Mouse (Mus musculus) heart, embryonic 15.5 days (tissue): Measurements from ENCODE around the gene Pik3ap1. TPM values are rescaled to one million over a fixed set of nuclear protein-coding genes. Genes with fewer than 3 reads are reported as not detected.
A peak's percentile ranks its signal among the peaks of the same experiment; 100 is the strongest.

ENCODE experiments used
- ATAC-seq: fragments of 200-750 bp; cut with Nextera tagmentation; replicated peaks from 2 replicates; pipeline ENCODE4 v1.8.0; 2017; ENCODE audit warnings: low read depth, moderate TSS enrichment; ENCODE audit not compliant: insufficient number of reproducible peaks, insufficient read depth, low FRiP score
- H3K27ac ChIP-seq: fragments of 300-500 bp; sonication (generic); 2 replicates; pipeline ENCODE4 v1.5.1; 2015; ENCODE audit warnings: mild to moderate bottlenecking, inconsistent platforms
- H3K27me3 ChIP-seq: fragments of 300-500 bp; sonication (generic); 2 replicates; pipeline ENCODE4 v1.6.1; 2015; ENCODE audit warnings: inconsistent platforms
- H3K36me3 ChIP-seq: fragments of 300-500 bp; sonication (generic); 2 replicates; pipeline ENCODE4 v1.6.1; 2015; ENCODE audit warnings: mild to moderate bottlenecking, inconsistent platforms
- H3K4me1 ChIP-seq: fragments of 300-500 bp; sonication (generic); replicated peaks from 2 replicates; pipeline ENCODE4 v1.6.1; 2015; ENCODE audit warnings: inconsistent platforms
- H3K4me2 ChIP-seq: fragments of 300-500 bp; sonication (generic); 2 replicates; pipeline ENCODE4 v1.6.1; 2015; ENCODE audit warnings: inconsistent platforms, mild to moderate bottlenecking, moderate library complexity
- H3K4me3 ChIP-seq: fragments of 300-500 bp; sonication (generic); 2 replicates; pipeline ENCODE4 v1.5.1; 2015; ENCODE audit warnings: mild to moderate bottlenecking, inconsistent platforms
- H3K9ac ChIP-seq: fragments of 300-500 bp; sonication (generic); 2 replicates; pipeline ENCODE4 v1.6.1; 2015; ENCODE audit warnings: mild to moderate bottlenecking, inconsistent platforms
- H3K9me3 ChIP-seq: fragments of 300-500 bp; sonication (generic); replicated peaks from 2 replicates; pipeline ENCODE4 v1.6.1; 2016; ENCODE audit warnings: inconsistent platforms
- WGBS: fragments of 180-500 bp; shearing (Covaris S2); methylation state at CpG from one replicate; pipeline ENCODE4 v1.1.7; 2015; ENCODE audit warnings: mixed read lengths; 5-methylcytosine and 5-hydroxymethylcytosine counted together
- polyA plus RNA-seq: library from polyadenylated mRNA; unstranded; fragments of >200 nt; fragmentation: Nextera tagmentation; extraction: Ambion mirVana; gene quantifications from 2 replicates; pipeline ENCODE4 v1.2.1, GENCODE M21; 2015

The Pik3ap1 gene
- polyA plus RNA-seq, 1 experiment from 2014 or later: 1.3 TPM

DNA sequence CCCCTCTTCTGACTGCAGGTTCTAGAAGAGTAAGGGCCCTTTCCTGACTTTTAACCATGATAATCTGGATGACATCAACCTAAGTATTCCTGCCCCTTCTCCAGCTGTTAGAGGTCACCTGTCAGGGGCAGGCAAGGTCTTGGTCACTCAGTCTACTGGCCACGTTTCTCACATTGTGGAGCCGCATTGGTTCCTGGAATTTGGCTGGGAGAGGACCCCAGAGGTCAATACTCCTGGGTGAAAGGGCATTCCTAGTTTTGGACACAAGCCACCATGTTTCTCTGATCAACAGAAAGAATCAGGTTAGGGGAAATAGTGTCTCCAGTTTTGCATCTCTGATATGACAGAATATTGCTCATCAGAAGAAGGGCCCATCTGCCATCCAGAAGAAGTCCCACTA, 2.4 kb upstream of the Pik3ap1 start:
- Histone ChIP-seq H3K4me3 (no peak overlapping the region), H3K36me3 (no peaks in the 10 kb centered on the region), H3K4me1 (peaks cover 21% of the 10 kb centered on the region), H3K4me2 (no peak overlapping the region), H3K9me3 (no peaks in the 10 kb centered on the region), H3K9ac (no peak overlapping the region), H3K27ac (no peak overlapping the region), H3K27me3 (peaks cover 15% of the 10 kb centered on the region)
- ATAC-seq: no peak
- 78% methylated on average over 2 of the region's 2 CpGs for WGBS

DNA sequence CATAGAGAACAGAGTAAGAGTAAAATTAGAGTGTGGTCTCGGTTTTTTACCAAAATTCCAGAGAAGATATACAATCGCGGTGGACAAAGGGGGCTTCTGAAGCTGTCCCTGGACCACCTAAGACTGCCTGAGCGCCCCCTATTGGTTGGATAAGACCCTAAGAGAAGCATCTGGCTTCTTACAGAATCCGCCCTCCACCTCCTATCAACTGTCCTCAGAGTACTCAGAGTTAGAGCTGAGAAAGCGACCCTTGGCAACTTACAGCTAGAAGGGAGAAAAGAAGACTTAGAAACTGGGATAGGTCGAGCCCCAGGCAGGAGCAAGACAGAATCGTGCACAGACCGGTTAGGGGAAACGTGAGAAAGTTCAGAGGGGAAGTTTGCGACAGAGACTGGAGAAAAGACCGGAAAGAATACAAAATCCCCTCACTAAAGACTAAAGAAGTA, 473 bp downstream of the Pik3ap1 start:
- H3K9me3 ChIP-seq: no peaks in the 10 kb centered on the region
- peaks cover 15% of the 10 kb centered on the region for H3K27me3 ChIP-seq
- WGBS: 11% methylated on average over 12 of the region's 12 CpGs
- peaks cover 21% of the 10 kb centered on the region for H3K4me1 ChIP-seq
- no peak for ATAC-seq
- peak overlapping the region; percentile 57 for H3K4me3 ChIP-seq
- peak overlapping the region; percentile 97 for H3K4me2 ChIP-seq
- H3K27ac ChIP-seq: no peak overlapping the region
- H3K9ac ChIP-seq: peak overlapping the region; percentile 49
- no peaks in the 10 kb centered on the region for H3K36me3 ChIP-seq

DNA sequence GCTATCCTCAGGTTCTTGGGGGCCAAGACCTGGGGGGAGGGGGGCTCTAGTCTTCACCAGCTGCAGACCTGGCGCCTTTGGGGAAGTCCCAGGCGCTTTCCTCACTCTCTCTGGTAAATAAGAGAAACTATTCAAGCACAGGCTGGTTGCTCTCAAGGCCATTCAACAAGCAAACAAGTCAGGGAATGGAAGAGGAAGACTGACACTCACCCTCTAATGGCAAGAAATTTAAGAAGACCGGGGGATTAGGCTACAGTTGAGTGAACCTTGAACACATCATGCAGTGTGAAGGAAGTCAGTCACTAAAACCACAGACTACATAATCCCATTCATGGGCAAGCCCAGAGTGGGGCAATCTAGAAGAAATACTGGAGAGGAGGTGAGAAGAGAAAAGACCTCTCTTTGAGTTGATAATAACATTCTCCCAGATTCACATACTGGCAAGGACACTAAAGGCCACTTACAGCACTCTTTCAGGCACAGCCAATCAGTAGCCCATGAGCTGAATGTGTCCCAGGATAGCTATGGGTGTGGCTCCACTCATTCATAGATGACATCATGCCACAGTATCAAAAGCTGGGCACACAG, 2.4 kb downstream of the Pik3ap1 start:
- Histone ChIP-seq H3K4me2 (no peak overlapping the region), H3K4me1 (peaks cover 11% of the 10 kb centered on the region), H3K36me3 (no peaks in the 10 kb centered on the region), H3K4me3 (no peak overlapping the region), H3K9me3 (no peaks in the 10 kb centered on the region), H3K9ac (no peak overlapping the region), H3K27ac (no peak overlapping the region), H3K27me3 (peaks cover 15% of the 10 kb centered on the region)
- WGBS: 79% methylated on average over 3 of the region's 3 CpGs
- no peak for ATAC-seq

DNA sequence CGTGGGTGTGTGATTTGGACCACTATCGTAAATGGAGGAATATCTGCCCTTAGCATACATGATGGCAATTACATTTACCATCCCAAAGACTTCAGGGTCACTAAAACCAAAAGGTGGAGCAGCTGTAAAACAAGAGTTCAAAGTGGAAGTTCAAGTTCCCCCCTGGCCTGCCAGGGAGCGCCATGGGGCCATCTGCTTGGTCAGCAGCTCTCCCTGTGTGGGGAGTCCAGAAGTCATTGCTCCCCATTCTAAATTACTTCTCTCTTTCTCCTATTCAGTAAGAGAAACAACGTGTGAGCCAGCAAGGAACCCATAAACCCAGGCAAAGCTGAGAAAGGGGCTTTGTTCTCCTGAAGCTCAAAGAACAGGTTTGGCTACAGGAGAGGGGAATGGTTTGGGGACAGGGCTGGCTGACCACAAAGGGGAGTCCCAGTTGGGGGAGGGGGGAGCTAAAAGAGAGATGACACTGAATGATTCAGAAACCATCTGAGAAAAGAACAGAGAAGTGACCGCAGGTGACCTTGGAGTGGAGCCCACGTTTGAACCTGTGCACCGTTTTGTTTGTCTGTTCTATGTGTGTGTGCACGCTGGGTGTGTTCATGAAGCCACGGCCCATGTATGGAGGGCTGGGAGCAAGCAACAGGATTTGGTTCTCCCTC, 3.2 kb downstream of the Pik3ap1 start:
- no peaks in the 10 kb centered on the region for H3K36me3 ChIP-seq
- 63% methylated on average over 9 of the region's 9 CpGs for WGBS
- ATAC-seq: no peak
- H3K4me1 ChIP-seq: peaks cover 11% of the 10 kb centered on the region
- no peaks in the 10 kb centered on the region for H3K9me3 ChIP-seq
- no peak overlapping the region for H3K9ac ChIP-seq
- H3K4me2 ChIP-seq: no peak overlapping the region
- no peak overlapping the region for H3K4me3 ChIP-seq
- H3K27me3 ChIP-seq: peaks cover 15% of the 10 kb centered on the region
- no peak overlapping the region for H3K27ac ChIP-seq

GRCm38 (mm10) chr19:41379195-41379594, 5.7 kb downstream of the Pik3ap1 start:
- H3K27ac ChIP-seq: no peak overlapping the region
- no peak overlapping the region for H3K9ac ChIP-seq
- H3K4me1 ChIP-seq: no peaks in the 10 kb centered on the region
- no peaks in the 10 kb centered on the region for H3K36me3 ChIP-seq
- ATAC-seq: no peak
- no peaks in the 10 kb centered on the region for H3K9me3 ChIP-seq
- peaks cover 8% of the 10 kb centered on the region for H3K27me3 ChIP-seq
- no peak overlapping the region for H3K4me2 ChIP-seq
- 85% methylated on average over 3 of the region's 3 CpGs for WGBS
- H3K4me3 ChIP-seq: no peak overlapping the region

DNA sequence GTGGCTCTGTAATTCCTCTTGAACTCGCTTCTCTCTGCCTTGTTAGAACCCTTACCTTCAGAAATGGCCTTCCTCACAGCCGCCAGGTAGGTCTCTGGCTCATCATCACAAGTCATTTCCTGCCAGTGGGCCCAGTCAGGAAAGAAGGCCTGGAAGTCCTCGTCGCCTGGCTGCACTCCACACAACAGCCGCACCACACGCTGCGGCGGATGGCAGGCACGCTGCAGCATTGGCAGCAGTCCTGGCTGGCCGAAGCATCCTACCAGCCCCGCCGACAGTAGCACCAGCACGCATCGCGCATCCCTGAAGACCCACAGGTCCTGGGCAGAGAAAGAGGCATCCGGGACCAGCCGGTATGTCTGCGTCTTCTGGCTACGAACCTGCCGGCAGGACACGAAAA, 9.1 kb downstream of the Pik3ap1 start:
- Histone ChIP-seq H3K4me2 (no peak overlapping the region), H3K4me3 (no peak overlapping the region), H3K9ac (no peak overlapping the region), H3K27ac (no peak overlapping the region), H3K9me3 (no peaks in the 10 kb centered on the region), H3K27me3 (no peaks in the 10 kb centered on the region), H3K36me3 (no peaks in the 10 kb centered on the region), H3K4me1 (no peaks in the 10 kb centered on the region)
- 72% methylated on average over 21 of the region's 21 CpGs for WGBS
- ATAC-seq: no peak

GRCm38 (mm10) chr19:41375096-41375495, 9.8 kb downstream of the Pik3ap1 start:
- ATAC-seq: no peak

GRCm38 (mm10) chr19:41374658-41375057, 10.2 kb downstream of the Pik3ap1 start:
- H3K4me1 ChIP-seq: no peaks in the 10 kb centered on the region
- WGBS: 81% methylated on average over 5 of the region's 5 CpGs

More at GRCm38 (mm10) chr19:41375096-41375495, 9.8 kb downstream of the Pik3ap1 start:
- Histone ChIP-seq H3K27me3 (no peaks in the 10 kb centered on the region), H3K9ac (no peak overlapping the region), H3K4me2 (no peak overlapping the region), H3K4me1 (no peaks in the 10 kb centered on the region), H3K36me3 (no peaks in the 10 kb centered on the region), H3K4me3 (no peak overlapping the region), H3K27ac (no peak overlapping the region), H3K9me3 (no peaks in the 10 kb centered on the region)
- 65% methylated on average over 1 of the region's 1 CpGs for WGBS

DNA sequence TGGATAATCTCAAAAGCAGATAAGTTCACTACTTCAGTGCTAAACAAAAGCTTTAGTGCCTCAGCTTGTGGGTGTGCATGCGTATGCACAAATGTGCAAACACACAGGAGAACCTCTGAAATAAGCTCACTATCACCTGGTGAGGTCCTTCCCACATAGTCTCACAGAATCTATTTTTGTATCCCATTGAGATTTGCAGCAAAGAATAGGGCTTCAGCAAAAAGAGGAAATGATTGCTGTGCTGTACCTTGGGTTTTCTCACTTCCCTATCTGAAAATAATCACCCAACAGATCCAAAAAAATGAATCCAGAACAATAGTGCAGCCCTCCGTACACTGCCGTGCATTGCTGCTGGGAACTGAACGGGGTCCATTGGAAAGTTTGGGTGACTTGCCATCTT, 12.6 kb downstream of the Pik3ap1 start:
- H3K27ac ChIP-seq: no peak overlapping the region
- H3K4me1 ChIP-seq: no peaks in the 10 kb centered on the region
- no peak for ATAC-seq
- H3K4me3 ChIP-seq: no peak overlapping the region
- H3K4me2 ChIP-seq: no peak overlapping the region
- no peaks in the 10 kb centered on the region for H3K36me3 ChIP-seq
- no peak overlapping the region for H3K9ac ChIP-seq
- H3K9me3 ChIP-seq: no peaks in the 10 kb centered on the region
- WGBS: 71% methylated on average over 4 of the region's 4 CpGs
- H3K27me3 ChIP-seq: no peaks in the 10 kb centered on the region

More at GRCm38 (mm10) chr19:41374658-41375057, 10.2 kb downstream of the Pik3ap1 start:
- Histone ChIP-seq H3K4me3 (no peak overlapping the region), H3K4me2 (no peak overlapping the region), H3K9ac (no peak overlapping the region), H3K9me3 (no peaks in the 10 kb centered on the region), H3K36me3 (no peaks in the 10 kb centered on the region), H3K27me3 (no peaks in the 10 kb centered on the region), H3K27ac (no peak overlapping the region)
- no peak for ATAC-seq

DNA sequence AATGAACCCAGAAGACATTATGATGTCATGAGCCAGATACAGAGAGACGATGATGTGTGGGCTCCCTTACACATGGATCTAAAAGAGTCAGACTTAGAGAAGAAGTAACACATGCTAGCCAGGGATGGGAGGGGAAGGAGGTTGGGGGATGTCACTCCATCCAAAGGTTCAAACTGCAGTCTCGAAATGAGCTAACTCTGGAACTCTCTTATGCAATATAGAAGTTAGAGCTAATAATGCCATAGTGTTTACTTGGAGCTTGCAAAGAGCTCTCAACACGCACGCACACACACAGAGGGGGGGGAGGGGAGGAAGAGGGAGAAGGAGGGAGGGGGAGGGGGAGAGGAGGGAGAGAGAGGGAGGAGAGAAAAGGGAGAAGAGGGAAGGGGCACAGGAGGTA, 13.5 kb downstream of the Pik3ap1 start:
- no peak overlapping the region for H3K27ac ChIP-seq
- H3K4me3 ChIP-seq: no peak overlapping the region
- no peak overlapping the region for H3K4me2 ChIP-seq
- H3K36me3 ChIP-seq: no peaks in the 10 kb centered on the region
- H3K9ac ChIP-seq: no peak overlapping the region
- H3K9me3 ChIP-seq: no peaks in the 10 kb centered on the region
- no peak for ATAC-seq
- 69% methylated on average over 4 of the region's 4 CpGs for WGBS
- no peaks in the 10 kb centered on the region for H3K27me3 ChIP-seq
- no peaks in the 10 kb centered on the region for H3K4me1 ChIP-seq

GRCm38 (mm10) chr19:41369557-41370460, 15.1 kb downstream of the Pik3ap1 start:
- no peak overlapping the region for H3K27ac ChIP-seq
- ATAC-seq: no peak

More at GRCm38 (mm10) chr19:41369557-41370460, 15.1 kb downstream of the Pik3ap1 start:
- no peaks in the 10 kb centered on the region for H3K27me3 ChIP-seq
- no peak overlapping the region for H3K4me3 ChIP-seq
- WGBS: 76% methylated on average over 11 of the region's 11 CpGs
- no peaks in the 10 kb centered on the region for H3K9me3 ChIP-seq
- no peaks in the 10 kb centered on the region for H3K36me3 ChIP-seq
- no peaks in the 10 kb centered on the region for H3K4me1 ChIP-seq
- no peak overlapping the region for H3K9ac ChIP-seq
- H3K4me2 ChIP-seq: no peak overlapping the region
